Comparison of ENCODE assay signal across 8 mouse cellular contexts in the genomic region with DNA sequence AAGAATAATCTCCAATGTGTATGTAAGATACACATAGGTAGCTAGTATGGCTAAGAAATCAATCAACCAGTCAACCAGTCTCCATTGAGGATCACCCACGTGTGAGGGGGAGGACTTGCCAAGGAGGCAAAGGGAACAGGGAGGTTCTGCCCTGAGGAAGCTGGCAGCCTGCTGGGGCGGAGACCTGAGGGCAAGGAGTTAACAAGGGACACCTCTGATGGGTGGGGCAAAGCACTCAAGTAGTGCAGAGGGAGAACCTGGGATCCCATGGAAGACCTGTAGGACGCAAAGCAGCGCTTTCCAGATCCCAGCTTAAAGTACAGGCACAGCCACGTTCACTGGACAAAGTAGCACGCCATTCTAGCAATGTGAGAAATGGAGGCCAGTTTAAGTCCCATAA.
DNase-seq lines count a peak whose midpoint lies in the region; ATAC-seq and TF ChIP-seq lines count a peak whose summit lies in the region.

No protein-coding gene starts in this region.

- peaks cover 0 to 18% of the 10 kb centered on the region in 2 experiments; a peak in 2 of 4 replicates for H3K36me3 ChIP-seq in MEL (ENCODE audit: control insufficient read depth in 1 of 2, insufficient read depth in 2 of 2, low read length in 2 of 2)
- no peaks in the 10 kb centered on the region for H3K36me3 ChIP-seq in kidney, embryonic 14.5 days (ENCODE audit: control insufficient read depth, insufficient read depth, low read length)
- H3K36me3 ChIP-seq in liver, embryonic 16.5 days (ENCODE audit: control insufficient read depth, insufficient read depth) = no peaks in the 10 kb centered on the region

- DNase-seq in adrenal gland, adult 2 months = peak; percentile 13
- no peak for DNase-seq in adrenal gland, postnatal 4 days (ENCODE audit: low spot score in 2 of 2)
- no peak for DNase-seq in MEL (ENCODE audit: low read depth, low spot score)
- DNase-seq in urinary bladder, postnatal 10 days (ENCODE audit: low spot score) = no peak
- DNase-seq in left cerebral cortex, postnatal 36 days (ENCODE audit: low spot score in 2 of 2) = no peak
- no peak for DNase-seq in urinary bladder, postnatal 25 days (ENCODE audit: low spot score)

- 24% methylated on average over 6 of the region's 6 CpGs for WGBS in kidney, embryonic 14.5 days
- WGBS in liver, embryonic 16.5 days (ENCODE audit: insufficient replicate concordance) = 28% methylated on average over 6 of the region's 6 CpGs

- no peak for TF ChIP-seq POLR2A in MEL (IDR thresholded peaks at IDR 0.05; ENCODE audit: control insufficient read depth in 1 of 2, insufficient read depth in 1 of 2, low read depth in 1 of 2, low read length in 2 of 2, poor library complexity in 1 of 2)

- no peak for TF ChIP-seq RAD21 in MEL (IDR thresholded peaks at IDR 0.05; ENCODE audit: low read depth, low read length)

- TF ChIP-seq EP300 in MEL (IDR thresholded peaks at IDR 0.05; ENCODE audit: low read depth in 1 of 2, low read length in 2 of 2) = no peak

- H3K4me1 ChIP-seq in MEL (ENCODE audit: control insufficient read depth in 1 of 2, insufficient read depth in 2 of 2, low read length in 2 of 2) = peaks cover 12 to 14% of the 10 kb centered on the region in 2 experiments
- peaks cover 16% of the 10 kb centered on the region; the same call in 1 of the 2 replicates for H3K4me1 ChIP-seq in kidney, embryonic 14.5 days (ENCODE audit: control insufficient read depth, insufficient read depth, low read length)
- H3K4me1 ChIP-seq in liver, embryonic 16.5 days (ENCODE audit: control insufficient read depth, low read depth, low read length) = peaks cover 8% of the 10 kb centered on the region

- H3K4me2 ChIP-seq in kidney, embryonic 14.5 days (replicated peaks; ENCODE audit: low read depth, low read length) = peak overlapping the region; percentile 26
- peak overlapping the region; percentile 36 for H3K4me2 ChIP-seq in liver, embryonic 16.5 days (ENCODE audit: low read depth, low read length)

- peak overlapping the region; percentile 47 for H3K27ac ChIP-seq in MEL (ENCODE audit: control insufficient read depth, low read depth, low read length)
- H3K27ac ChIP-seq in kidney, embryonic 14.5 days (ENCODE audit: low read depth, low read length) = peak overlapping the region; percentile 90
- peak overlapping the region; percentile 50; the same call in 1 of the 2 replicates for H3K27ac ChIP-seq in liver, embryonic 16.5 days (ENCODE audit: low read length)

- peak; percentile 62 for ATAC-seq in kidney, embryonic 14.5 days (ENCODE audit: low FRiP score, low TSS enrichment)
- no peak for ATAC-seq in liver, embryonic 16.5 days (ENCODE audit: low read depth)

- TF ChIP-seq CTCF in MEL (IDR thresholded peaks at IDR 0.05 in 2 of 3, conservative IDR thresholded peaks at IDR 0.05 in 1 of 3; ENCODE audit: control insufficient read depth in 1 of 3, insufficient read depth in 1 of 3, low read depth in 2 of 3, low read length in 3 of 3, poor library complexity in 1 of 3, severe bottlenecking in 1 of 3) = no peak

- H3K79me2 ChIP-seq in MEL (ENCODE audit: control insufficient read depth, insufficient read depth, low read length, poor library complexity) = no peaks in the 10 kb centered on the region

- no peaks in the 10 kb centered on the region for H3K27me3 ChIP-seq in MEL (ENCODE audit: control insufficient read depth in 1 of 2, insufficient read depth in 2 of 2, low read length in 2 of 2)
- peaks cover 2% of the 10 kb centered on the region; the same call in 1 of the 2 replicates for H3K27me3 ChIP-seq in kidney, embryonic 14.5 days (ENCODE audit: control insufficient read depth, insufficient read depth, low read length)
- H3K27me3 ChIP-seq in liver, embryonic 16.5 days (ENCODE audit: control insufficient read depth, insufficient read depth, low read depth, low read length) = no peaks in the 10 kb centered on the region

- no peaks in the 10 kb centered on the region for H3K9me3 ChIP-seq in MEL (replicated peaks; ENCODE audit: insufficient read depth, low read length)
- no peaks in the 10 kb centered on the region for H3K9me3 ChIP-seq in kidney, embryonic 14.5 days (ENCODE audit: control insufficient read depth, low read length)
- no peaks in the 10 kb centered on the region for H3K9me3 ChIP-seq in liver, embryonic 16.5 days (replicated peaks; ENCODE audit: control insufficient read depth, low read length)

- peak overlapping the region; percentile 49 for H3K9ac ChIP-seq in MEL (ENCODE audit: control insufficient read depth, low read depth, low read length, poor library complexity, severe bottlenecking)
- H3K9ac ChIP-seq in kidney, embryonic 14.5 days (ENCODE audit: low read depth, low read length) = no peak overlapping the region
- no peak overlapping the region for H3K9ac ChIP-seq in liver, embryonic 16.5 days (ENCODE audit: low read depth, low read length)

- intact Hi-C loops in left cerebral cortex, postnatal 36 days (cut with DNase I) = no loop called here

- peak overlapping the region; percentile 34 to 42; a peak in 3 of 4 replicates for H3K4me3 ChIP-seq in MEL (ENCODE audit: control insufficient read depth in 1 of 2, insufficient read depth in 1 of 2, low read depth in 2 of 2, low read length in 2 of 2)
- H3K4me3 ChIP-seq in kidney, embryonic 14.5 days (ENCODE audit: low read length) = no peak overlapping the region
- 0 out of 2 replicates have a peak overlapping the region, but pooled peaks have one; percentile 13 for H3K4me3 ChIP-seq in liver, embryonic 16.5 days (ENCODE audit: low read depth, low read length)

TF ChIP-seq in MEL, 35 proteins besides CTCF, POLR2A, EP300 and RAD21:
- TF ChIP-seq POLR2AphosphoS5 (IDR thresholded peaks at IDR 0.05; ENCODE audit: borderline replicate concordance, low read depth, low read length) = no peak
- TF ChIP-seq TCF12 (IDR thresholded peaks at IDR 0.05; ENCODE audit: low read depth, low read length) = no peak
- no peak for TF ChIP-seq MYB (IDR thresholded peaks at IDR 0.05; ENCODE audit: low read depth, low read length)
- no peak for TF ChIP-seq GATA1 (IDR thresholded peaks at IDR 0.05; ENCODE audit: low read depth, low read length)
- TF ChIP-seq MEF2A (IDR thresholded peaks at IDR 0.05; ENCODE audit: extremely low read depth, insufficient replicate concordance, low read depth, low read length, poor library complexity, severe bottlenecking) = no peak
- TF ChIP-seq ZMIZ1 (IDR thresholded peaks at IDR 0.05; ENCODE audit: low read depth, low read length) = no peak
- TF ChIP-seq KAT2A (conservative IDR thresholded peaks at IDR 0.05; ENCODE audit: low read depth, low read length) = no peak
